Mouse (Mus musculus): ENCODE results near the gene Gm1604a. TPM values are rescaled to one million over a fixed set of nuclear protein-coding genes. Genes with fewer than 3 reads are reported as not detected.

Gm1604a gene
- polyA plus RNA-seq (2021; fragmentation: Nextera tagmentation), result 2.1 and 2.9 TPM in 2 replicates
- long read RNA-seq, experiment 1, partial matches to known transcripts, result 0 of 1 reads
- long read RNA-seq, experiment 1, other reads (novel, unspliced or antisense), result 0 of 1 reads
- long read RNA-seq, experiment 2, result 0 reads

GRCm38 (mm10) chr17:7025257-7025656 lies at the start of gene Gm1604a:
TSS of gene Gm1604a (plus strand) at chr17:7025568.

GRCm38 (mm10) chr17:6978287-6979248 lies 46.8 kb upstream of the Gm1604a start, which contains the start of gene Gm49721:
TSS of gene Gm49721 (plus strand) at chr17:6978904.

Other genes starting within 250 kb of the Gm1604a start
- 19.0 and 20.3 TPM in 2 replicates for gene Ezr, start 242.8 kb upstream of the Gm1604a start, polyA plus RNA-seq (2021; fragmentation: Nextera tagmentation)
- gene Rsph3b, start 76.9 kb upstream of the Gm1604a start, polyA plus RNA-seq (2021; fragmentation: Nextera tagmentation), result 39.7 and 44.5 TPM in 2 replicates
- gene Tagap1, start 64.4 kb upstream of the Gm1604a start, polyA plus RNA-seq (2021; fragmentation: Nextera tagmentation), result 66.0 and 79.6 TPM in 2 replicates
- 69.9 and 76.3 TPM in 2 replicates for gene Rnaset2b, start 54.9 kb upstream of the Gm1604a start, polyA plus RNA-seq (2021; fragmentation: Nextera tagmentation)
- gene Gm49721, start 46.7 kb upstream of the Gm1604a start, polyA plus RNA-seq (2021; fragmentation: Nextera tagmentation), result 0.41 TPM in 1 of 2 replicates, not detected in the other
- gene Rps6ka2, start 144.5 kb downstream of the Gm1604a start, polyA plus RNA-seq (2021; fragmentation: Nextera tagmentation), result 10.5 and 18.1 TPM in 2 replicates